Mouse (Mus musculus) 3T3-L1 (cell line): ENCODE data around the gene Adam1a.

Experiments
- DNase-seq: peaks from one replicate; pipeline ENCODE4 v3.0.0-alpha.2; 2015; ENCODE audit warnings: low read depth, low spot score

Adam1a gene

DNA sequence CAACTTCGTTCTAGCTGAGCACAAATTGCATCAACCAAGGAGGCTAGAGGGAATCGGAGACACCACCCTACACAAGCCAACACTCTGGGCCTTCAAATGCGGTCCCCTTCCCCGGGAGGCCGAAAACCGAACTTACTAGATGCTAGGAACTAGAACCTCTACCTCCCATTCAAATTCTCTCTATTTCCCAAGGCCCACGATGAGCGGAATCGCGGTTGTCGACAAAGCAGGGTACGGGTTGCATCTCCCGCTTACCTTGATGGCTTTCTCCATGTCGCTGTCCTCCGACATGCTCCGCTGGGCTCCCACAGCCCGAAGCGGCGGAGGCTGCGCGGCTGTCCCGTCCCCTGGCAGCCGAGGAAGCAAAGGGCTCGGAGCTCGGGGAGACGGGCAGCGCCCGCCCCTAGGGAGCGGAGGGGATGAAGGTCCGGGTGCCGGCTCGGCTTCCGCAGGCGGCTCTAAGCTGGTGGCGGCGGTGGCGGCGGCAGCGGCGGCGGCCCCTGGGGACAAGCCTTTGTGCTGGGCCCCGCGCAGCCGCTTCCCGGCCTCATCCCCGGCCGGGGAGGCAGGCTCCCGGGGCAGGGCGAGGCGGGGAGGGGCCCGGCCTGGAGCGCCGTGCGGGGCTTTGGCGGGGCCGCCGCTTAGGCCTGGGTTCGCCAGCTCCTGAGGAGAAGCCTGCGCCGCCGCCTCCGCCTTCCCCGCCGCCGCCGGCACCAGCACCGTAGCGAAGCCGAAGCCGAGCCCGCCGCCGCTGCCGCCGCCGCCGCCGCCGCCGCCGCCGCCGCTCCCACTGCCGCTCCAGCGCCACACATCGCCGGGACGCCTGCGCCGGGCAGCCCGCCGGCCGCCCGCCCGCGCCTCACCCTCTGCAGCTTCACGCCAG lies at the start of gene Adam1a, which contains the start of gene Gm42878:
TSS of gene Adam1a (minus strand) at position 573 of the 883 bp plus-strand sequence.
TSS of gene Gm42878 (minus strand) at position 573 of the 883 bp plus-strand sequence.
- peak; percentile 33 for DNase-seq

GRCm38 (mm10) chr5:121594714-121595313 lies 49.5 kb upstream of the Adam1a start:
- DNase-seq = no peak

DNA sequence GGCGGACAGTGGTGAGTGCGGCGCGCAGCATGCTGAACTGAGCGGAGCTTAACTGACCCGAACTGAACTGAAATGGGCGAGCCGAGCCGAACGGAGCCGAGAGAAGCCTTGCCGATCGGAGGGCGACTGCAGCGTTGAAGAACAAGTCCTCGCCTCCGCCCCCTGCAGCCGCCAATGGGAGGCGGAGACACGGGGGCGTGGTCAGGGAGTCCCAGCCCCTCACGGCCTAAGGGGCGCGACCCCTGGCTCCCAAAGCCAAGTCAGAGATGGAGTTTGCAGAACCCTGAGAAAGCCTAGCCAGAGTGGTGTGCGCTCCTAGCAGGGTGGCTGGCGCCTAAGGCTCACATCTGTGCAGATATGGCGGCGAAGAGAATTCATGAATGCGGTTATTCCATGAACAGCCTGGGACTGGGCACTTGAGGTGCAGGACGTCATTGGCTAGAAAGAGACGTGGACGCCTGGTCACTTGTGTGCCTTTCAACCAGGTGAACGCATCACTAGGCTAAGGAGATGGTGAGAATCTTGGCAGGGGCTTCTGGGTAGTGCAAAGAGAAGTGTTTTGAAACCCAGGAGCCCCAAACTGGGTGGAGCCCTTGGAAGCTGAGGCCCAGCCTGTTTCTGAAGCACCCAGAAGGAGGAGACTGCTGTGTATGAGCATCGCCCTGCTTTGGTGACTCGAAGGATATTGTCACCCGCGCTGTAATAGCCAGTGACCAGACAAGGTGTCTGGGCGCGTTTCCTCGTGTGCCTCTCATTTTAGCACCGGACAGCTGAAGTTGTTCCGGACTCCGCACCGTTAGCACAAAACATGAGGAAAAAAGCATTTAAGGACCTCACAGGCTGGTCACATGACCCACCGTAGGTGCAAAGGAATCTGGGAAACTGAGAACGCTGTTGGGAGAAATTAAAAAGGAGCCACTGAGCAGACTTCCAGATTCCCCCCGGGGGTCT lies 48.4 kb upstream of the Adam1a start, which contains the start of gene Aldh2:
TSS of gene Aldh2 (minus strand) at position 374 of the 951 bp plus-strand sequence.
- peak; percentile 84 for DNase-seq

DNA sequence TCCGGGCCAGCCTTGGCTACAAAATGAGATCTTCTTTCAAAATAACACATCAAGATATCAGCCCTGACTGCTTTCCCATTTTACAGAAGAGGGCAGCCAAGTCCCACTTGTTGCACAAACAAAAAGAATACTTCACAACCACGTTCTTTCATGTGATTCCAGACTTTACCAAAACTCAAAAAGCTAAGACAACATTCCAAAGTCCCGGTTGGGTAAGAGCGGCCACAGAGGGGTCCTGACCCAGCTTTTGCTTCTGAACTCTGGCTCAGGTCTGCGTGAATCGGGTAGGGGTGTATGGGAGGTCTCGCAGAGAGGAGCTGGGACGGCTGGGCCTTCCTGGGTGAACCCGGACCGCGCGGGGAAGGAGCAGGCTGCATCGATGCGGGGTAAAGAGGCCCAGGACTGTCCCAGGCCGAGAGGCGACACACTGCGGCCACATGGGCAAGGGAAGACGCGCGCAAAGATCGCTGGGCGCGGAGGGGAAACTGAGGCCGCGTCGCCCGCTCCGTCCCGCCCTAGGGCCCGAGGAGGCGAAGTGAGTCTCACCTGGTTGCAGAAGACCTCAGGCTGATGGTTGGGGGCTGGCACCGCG lies 47.6 kb upstream of the Adam1a start:
- DNase-seq = peak; percentile 35

GRCm38 (mm10) chr5:121592064-121592815 lies 47.0 kb upstream of the Adam1a start:
- no peak for DNase-seq

DNA sequence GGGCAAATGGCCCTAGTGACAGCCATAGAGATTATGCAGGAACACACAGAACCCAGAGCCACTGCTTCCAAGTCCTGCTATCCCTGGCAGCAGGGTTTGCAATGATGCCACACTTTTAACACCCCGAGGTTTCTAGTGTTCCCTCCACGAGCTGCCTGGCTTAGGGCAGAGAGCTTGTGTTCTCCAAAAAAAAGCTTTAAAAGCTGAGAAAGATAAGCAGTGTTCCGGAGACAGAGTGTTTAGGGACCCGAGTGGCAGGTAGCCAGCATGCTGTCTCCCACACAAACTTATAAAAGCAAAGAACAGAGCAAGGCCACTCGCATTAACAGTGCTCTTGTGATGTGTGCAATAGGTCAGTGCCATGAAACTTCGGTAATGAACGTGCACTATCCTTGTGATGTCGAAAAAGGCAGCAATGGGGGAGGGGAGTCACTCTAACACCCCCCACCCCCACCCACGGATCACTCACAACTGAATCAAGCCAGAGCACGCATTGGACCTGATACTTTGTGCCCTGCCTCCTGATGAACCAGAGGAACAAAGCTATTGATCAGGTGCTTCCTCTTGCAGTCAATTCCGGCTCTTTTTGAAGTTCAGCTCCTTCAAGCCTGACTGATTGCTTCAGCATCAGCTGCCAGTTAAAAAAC lies 46.3 kb upstream of the Adam1a start:
- no peak for DNase-seq

GRCm38 (mm10) chr5:121589928-121590327 lies 44.6 kb upstream of the Adam1a start:
- DNase-seq = no peak

GRCm38 (mm10) chr5:121586400-121587039 lies 41.2 kb upstream of the Adam1a start:
- peak; percentile 9 for DNase-seq

- no peak for DNase-seq
These were observed 40.4 kb upstream of the Adam1a start for GRCm38 (mm10) chr5:121585699-121586098.

GRCm38 (mm10) chr5:121585005-121585404 lies 39.7 kb upstream of the Adam1a start:
- peak; percentile 27 for DNase-seq

GRCm38 (mm10) chr5:121583765-121584501 lies 38.7 kb upstream of the Adam1a start:
- DNase-seq = peak; percentile 98

- no peak for DNase-seq
These were observed 36.7 kb upstream of the Adam1a start for GRCm38 (mm10) chr5:121581945-121582344.

- DNase-seq = no peak
These were observed 31.7 kb upstream of the Adam1a start for GRCm38 (mm10) chr5:121576927-121577488.

DNA sequence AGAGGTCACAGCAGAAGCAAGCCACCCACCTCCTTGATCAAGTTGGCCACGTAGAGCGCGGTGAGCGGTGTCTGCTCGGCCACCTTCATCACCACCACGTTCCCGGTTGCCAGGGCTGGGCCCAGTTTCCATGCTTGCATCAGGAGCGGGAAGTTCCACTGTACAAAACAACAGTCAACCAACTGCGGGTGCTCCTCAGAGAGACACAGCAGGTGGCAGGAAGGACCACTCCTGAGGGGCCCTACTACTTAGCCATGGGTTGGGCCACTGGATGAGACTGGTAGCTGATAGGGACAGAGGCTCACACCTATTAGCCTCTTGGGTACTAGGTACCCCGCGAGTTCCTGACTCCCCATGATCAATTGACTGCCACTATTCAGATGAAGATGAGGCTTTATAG lies 30.6 kb upstream of the Adam1a start:
- no peak for DNase-seq

GRCm38 (mm10) chr5:121574145-121574544 lies 28.9 kb upstream of the Adam1a start:
- no peak for DNase-seq

DNA sequence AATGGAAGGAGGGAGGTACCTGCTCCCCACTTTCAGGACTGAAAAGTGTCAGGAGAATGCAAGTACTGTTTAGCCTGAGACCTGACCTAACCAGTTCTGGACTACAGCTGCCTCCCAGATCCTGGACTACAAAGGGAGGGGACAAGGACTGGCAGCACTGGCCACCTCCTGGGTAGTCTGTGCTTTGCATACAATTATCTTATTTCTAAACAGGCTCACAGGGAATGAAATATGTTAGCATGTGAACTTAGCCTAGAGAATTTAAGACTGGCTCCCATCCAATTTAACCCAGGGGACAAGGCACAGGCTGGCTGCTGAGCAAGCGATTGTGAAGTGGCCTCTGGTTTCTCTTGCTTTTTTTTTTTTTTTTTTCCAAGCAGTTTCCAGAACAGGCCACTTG lies 25.5 kb upstream of the Adam1a start:
- DNase-seq = no peak

DNA sequence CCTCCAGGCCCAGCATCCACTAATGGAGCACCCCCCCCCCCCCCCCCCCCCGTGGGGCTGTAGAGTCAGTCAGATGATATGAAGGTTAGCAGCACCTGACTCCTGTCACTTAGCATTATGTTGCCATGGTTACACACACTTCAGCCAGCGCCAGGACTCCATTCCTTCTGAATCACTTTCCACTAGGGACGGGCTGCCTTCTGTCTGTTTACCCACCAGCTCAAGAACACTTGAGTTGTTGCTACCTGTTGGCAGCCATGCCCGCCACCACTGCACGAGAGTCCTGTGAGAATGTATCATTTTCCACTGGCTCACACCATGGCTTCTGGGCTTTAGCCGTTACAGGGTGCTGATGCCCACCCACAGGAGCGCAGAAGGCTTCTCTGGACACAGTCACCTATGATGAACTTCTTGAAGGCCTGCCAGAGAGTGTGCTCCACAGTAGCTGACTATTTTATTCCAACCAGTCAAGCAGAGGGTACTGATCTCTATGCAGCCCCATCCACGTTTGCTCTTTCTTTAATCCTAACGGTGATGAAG lies 24.7 kb upstream of the Adam1a start:
- no peak for DNase-seq

DNA sequence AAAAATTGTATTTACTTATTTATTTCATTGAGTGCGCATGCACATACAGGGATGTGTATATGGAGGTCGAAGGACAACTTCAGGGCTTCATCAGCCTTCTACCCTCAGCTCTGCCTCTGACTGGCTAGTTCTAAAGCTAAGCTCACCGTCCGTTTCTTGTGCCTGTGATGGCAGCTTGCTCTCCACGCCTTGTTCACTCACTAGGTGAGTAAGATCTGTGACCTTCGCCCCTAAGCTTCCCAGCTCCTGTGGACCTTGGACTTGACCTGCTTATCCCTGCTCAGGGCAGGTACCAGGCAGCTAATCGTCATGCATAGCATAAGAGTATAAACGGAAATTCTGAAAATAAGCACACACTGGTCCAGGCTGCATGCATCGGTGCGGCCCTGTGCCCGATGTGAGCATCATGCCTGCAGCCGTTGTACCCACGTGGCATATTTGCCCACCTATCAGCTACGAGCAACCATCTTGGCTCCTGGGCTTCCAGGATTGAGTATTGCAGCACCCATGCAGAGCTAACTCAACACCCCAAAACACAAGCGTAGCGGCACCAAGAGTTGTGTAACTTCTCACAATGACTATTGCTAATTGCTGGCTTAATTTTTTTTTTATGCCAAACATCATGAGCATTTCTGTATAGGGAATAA lies 20.9 kb upstream of the Adam1a start:
- DNase-seq = no peak
